Mouse (Mus musculus) liver, adult 2 months (tissue): ENCODE measurements around the gene Stxbp6. TPM values are rescaled to one million over a fixed set of nuclear protein-coding genes. Genes with fewer than 3 reads are reported as not detected.

ENCODE experiments used
- DNase-seq: peaks from one replicate; pipeline ENCODE4 v3.0.0-alpha.2; 2011; ENCODE audit warnings: low read depth, low spot score; ENCODE audit errors: extremely low read depth
- H3K27ac ChIP-seq: fragments of 200-500 bp; replicated peaks from 2 replicates; pipeline ENCODE4 v1.5.1; 2012; ENCODE audit warnings: low read depth, mild to moderate bottlenecking, control low read depth, inconsistent platforms, low read length; ENCODE audit not compliant: insufficient read depth
- H3K27me3 ChIP-seq: fragments of 200-500 bp; 2 replicates; pipeline ENCODE4 v1.6.1; 2012; ENCODE audit warnings: mild to moderate bottlenecking, moderate library complexity, low read length, inconsistent platforms; ENCODE audit not compliant: control insufficient read depth, insufficient read depth
- H3K36me3 ChIP-seq: fragments of 200-500 bp; 2 replicates; pipeline ENCODE4 v1.6.1; 2012; ENCODE audit warnings: low read length, inconsistent platforms; ENCODE audit not compliant: control insufficient read depth, insufficient read depth
- H3K4me1 ChIP-seq: fragments of 200-500 bp; 2 replicates; pipeline ENCODE4 v1.6.1; 2011; ENCODE audit warnings: low read length; ENCODE audit not compliant: control insufficient read depth, insufficient read depth
- H3K4me3 ChIP-seq: fragments of 200-500 bp; 2 replicates; pipeline ENCODE4 v1.5.1; 2011; ENCODE audit warnings: low read depth, mild to moderate bottlenecking, control low read depth, low read length, moderate library complexity; ENCODE audit not compliant: insufficient read depth
- H3K79me2 ChIP-seq: fragments of 200-500 bp; 2 replicates; pipeline ENCODE4 v1.6.1; 2012; ENCODE audit warnings: inconsistent platforms, mild to moderate bottlenecking, low read length, moderate library complexity; ENCODE audit not compliant: control insufficient read depth, insufficient read depth
- H3K9ac ChIP-seq: fragments of 200-500 bp; 2 replicates; pipeline ENCODE4 v1.6.1; 2012; ENCODE audit warnings: low read depth, mild to moderate bottlenecking, control low read depth, inconsistent platforms, low read length
- CTCF ChIP-seq: fragments of 200-500 bp; IDR thresholded peaks from 2 replicates; pipeline ENCODE4 v1.5.1; 2011; ENCODE audit warnings: low read depth, low read length, control low read depth
- POLR2A ChIP-seq: fragments of 200-500 bp; IDR thresholded peaks from 2 replicates; pipeline ENCODE4 v1.6.1; 2011; ENCODE audit warnings: low read length, control low read depth; ENCODE audit not compliant: insufficient read depth; ENCODE audit errors: extremely low read depth
- WGBS: fragments of 180-500 bp; shearing (Covaris S2); methylation state at CpG from one replicate; pipeline ENCODE4 v1.1.7; 2018; 5-methylcytosine and 5-hydroxymethylcytosine counted together
- polyA plus RNA-seq: library from polyadenylated mRNA; depleted of rRNA; stranded (reverse); fragments of >200 nt; gene quantifications from 2 replicates; pipeline ENCODE4 v1.2.3, GENCODE M21; 2012
- total RNA-seq: library from RNA; depleted of rRNA; stranded (reverse); fragments of >200 nt; gene quantifications from 2 replicates; pipeline ENCODE4 v1.2.3, GENCODE M21; 2014

Stxbp6 gene
- total and polyA plus RNA-seq, 2 experiments: 4.6 to 8.5 TPM

DNA sequence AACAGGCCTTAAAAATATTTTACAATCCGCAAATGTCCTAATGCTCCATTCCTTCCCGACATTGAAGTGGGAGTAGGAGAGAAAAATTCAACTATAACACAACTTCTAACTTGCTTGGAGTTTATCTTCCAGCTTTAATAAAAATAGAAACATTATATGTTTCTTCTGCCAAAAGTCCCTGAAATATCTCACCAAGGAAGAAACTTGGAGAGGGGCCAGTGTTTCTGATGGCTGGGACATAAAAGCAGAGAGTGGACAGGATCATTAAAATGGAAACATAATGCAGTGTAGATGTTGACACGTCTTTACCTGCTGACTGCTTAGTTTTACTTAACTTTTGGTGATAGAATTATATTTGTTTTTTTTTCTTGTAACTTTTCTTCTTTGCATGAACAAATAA is 99.2 kb downstream of the Stxbp6 start:
- 79% methylated on average over 3 of the region's 3 CpGs for WGBS

DNA sequence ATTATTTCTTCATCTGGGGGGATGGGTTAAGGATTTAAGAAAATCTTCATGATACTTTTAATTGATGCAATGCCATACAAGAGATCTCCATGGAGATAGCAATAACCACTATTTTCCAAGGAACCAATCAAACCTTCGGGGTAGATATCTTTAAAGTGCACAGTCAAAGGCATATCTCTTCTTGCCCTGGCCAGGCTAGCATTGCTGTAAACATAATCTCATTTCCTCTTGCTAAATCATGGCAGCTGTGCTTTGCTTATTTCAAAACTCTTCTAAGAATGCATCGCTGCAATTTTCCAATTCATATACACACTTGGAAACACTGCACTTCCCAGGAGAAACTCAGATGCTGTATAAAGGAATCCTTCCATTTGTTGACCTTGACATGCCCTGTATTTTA is 103.0 kb downstream of the Stxbp6 start:
- 72% methylated on average over 2 of the region's 2 CpGs for WGBS
- no peak overlapping the region for H3K27ac ChIP-seq
- H3K4me3 ChIP-seq: no peak overlapping the region
- no peak overlapping the region for H3K9ac ChIP-seq
- no peaks in the 10 kb centered on the region for H3K36me3 ChIP-seq
- no peak for DNase-seq
- H3K4me1 ChIP-seq: peaks cover 2% of the 10 kb centered on the region; the same call in 1 of the 2 replicates
- no peaks in the 10 kb centered on the region for H3K27me3 ChIP-seq
- no peaks in the 10 kb centered on the region for H3K79me2 ChIP-seq
- no peak for TF ChIP-seq CTCF
- no peak for TF ChIP-seq POLR2A

More for the DNA sequence above, 99.2 kb downstream of the Stxbp6 start:
- Histone ChIP-seq H3K79me2 (no peaks in the 10 kb centered on the region; the same call in 1 of the 2 replicates), H3K9ac (no peak overlapping the region), H3K4me3 (no peak overlapping the region), H3K27ac (no peak overlapping the region), H3K36me3 (no peaks in the 10 kb centered on the region), H3K27me3 (no peaks in the 10 kb centered on the region), H3K4me1 (peaks cover 2% of the 10 kb centered on the region; the same call in 1 of the 2 replicates)
- no peak for DNase-seq
- TF ChIP-seq POLR2A: no peak
- no peak for TF ChIP-seq CTCF

DNA sequence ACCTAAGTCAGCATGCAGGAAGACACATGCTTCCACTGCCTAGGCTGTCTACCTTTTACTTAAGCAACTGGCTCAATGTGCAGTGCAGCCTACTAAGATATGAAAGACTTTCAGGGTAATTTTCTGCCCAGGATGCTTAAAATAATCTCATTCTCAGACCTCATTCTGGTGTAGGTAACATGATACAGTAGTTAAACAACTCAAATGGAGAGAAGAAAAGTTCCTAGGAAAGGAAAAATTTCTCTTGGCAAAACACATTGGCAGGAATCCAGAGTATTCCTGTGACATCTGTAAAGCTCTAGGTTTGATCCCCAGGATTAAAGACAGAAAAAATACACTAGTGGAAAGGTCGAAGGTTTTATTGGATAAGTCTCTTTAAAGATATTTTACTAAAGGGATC is 107.1 kb downstream of the Stxbp6 start:
- H3K27me3 ChIP-seq: no peaks in the 10 kb centered on the region
- H3K36me3 ChIP-seq: no peaks in the 10 kb centered on the region
- TF ChIP-seq POLR2A (no peak), CTCF (no peak)
- no peak overlapping the region for H3K4me3 ChIP-seq
- no peak for DNase-seq
- H3K4me1 ChIP-seq: peaks cover 2% of the 10 kb centered on the region; the same call in 1 of the 2 replicates
- H3K9ac ChIP-seq: no peak overlapping the region
- 64% methylated on average over 1 of the region's 1 CpGs for WGBS
- no peaks in the 10 kb centered on the region for H3K79me2 ChIP-seq
- no peak overlapping the region for H3K27ac ChIP-seq

DNA sequence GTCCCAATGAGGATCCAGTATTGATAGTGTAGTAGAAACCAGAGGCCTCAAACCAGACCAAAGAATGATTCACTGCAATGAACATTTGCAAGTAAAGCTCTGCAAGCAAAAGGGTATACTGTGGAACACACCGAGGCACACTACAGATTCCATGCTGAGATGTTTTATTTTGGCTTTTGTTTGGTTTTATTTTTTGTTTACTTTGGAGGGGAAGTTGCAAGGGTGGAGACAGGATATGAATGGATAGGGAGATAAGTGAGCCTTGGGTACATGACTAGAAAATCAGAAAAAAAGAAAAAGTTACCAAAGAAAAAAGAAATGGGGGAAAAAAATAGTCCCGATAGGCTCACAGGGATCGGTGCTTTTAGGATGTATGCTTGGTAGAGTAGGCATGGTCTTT is 117.0 kb downstream of the Stxbp6 start:
- Histone ChIP-seq H3K79me2 (peaks cover 3% of the 10 kb centered on the region; the same call in 1 of the 2 replicates), H3K27ac (no peak overlapping the region), H3K36me3 (no peaks in the 10 kb centered on the region), H3K4me3 (no peak overlapping the region), H3K4me1 (no peaks in the 10 kb centered on the region), H3K9ac (no peak overlapping the region), H3K27me3 (no peaks in the 10 kb centered on the region)
- WGBS: 88% methylated on average over 3 of the region's 3 CpGs
- DNase-seq: no peak
- TF ChIP-seq CTCF: no peak
- TF ChIP-seq POLR2A: no peak

DNA sequence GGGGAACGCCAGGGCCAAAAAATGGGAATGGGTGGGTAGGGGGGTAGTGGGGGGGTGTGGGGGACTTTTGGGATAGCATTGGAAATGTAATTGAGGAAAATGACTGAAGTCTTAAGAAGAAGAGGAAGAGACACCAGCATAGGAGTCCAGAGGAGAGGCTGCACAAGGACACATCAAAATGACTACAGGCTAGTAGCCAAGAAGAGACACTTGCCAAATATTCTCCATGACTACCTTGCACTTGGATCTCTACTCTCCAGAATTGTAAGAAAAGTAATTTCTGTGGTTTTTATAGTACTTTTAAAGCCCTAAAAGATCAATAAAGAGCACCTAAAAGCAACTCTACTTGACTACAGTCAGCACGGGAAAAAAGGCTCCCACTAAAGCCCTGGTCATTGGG is 121.4 kb downstream of the Stxbp6 start:
- peaks cover 3% of the 10 kb centered on the region; the same call in 1 of the 2 replicates for H3K79me2 ChIP-seq
- H3K27ac ChIP-seq: no peak overlapping the region
- H3K9ac ChIP-seq: no peak overlapping the region
- H3K4me1 ChIP-seq: peaks cover 7% of the 10 kb centered on the region; the same call in 1 of the 2 replicates
- H3K4me3 ChIP-seq: no peak overlapping the region
- 83% methylated on average over 2 of the region's 2 CpGs for WGBS
- no peaks in the 10 kb centered on the region for H3K36me3 ChIP-seq
- no peak for TF ChIP-seq CTCF
- no peak for TF ChIP-seq POLR2A
- H3K27me3 ChIP-seq: no peaks in the 10 kb centered on the region
- DNase-seq: peak; percentile 67

DNA sequence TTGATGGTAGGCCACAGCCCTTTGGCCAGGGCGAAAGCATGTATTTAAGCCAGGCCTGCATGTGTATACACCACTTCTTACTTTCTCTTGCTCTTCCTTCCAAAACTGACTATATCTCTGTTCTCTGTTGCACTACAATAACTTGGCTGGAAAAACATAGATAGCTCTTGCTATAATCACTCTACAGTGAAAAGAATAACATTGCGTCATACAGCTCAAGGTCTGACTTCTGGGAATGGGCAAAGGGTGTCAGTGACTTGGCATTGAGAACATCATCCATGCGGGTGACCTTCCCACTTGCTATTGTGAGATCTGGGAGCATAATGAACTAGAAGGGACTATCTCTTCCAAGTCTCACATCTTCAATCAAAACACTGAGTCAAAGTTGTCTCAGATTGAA is 122.4 kb downstream of the Stxbp6 start:
- DNase-seq: peak; percentile 80
- H3K9ac ChIP-seq: no peak overlapping the region
- no peaks in the 10 kb centered on the region for H3K27me3 ChIP-seq
- peaks cover 7% of the 10 kb centered on the region; the same call in 1 of the 2 replicates for H3K4me1 ChIP-seq
- H3K79me2 ChIP-seq: no peaks in the 10 kb centered on the region
- 46% methylated on average over 3 of the region's 3 CpGs for WGBS
- TF ChIP-seq POLR2A: no peak
- TF ChIP-seq CTCF: no peak
- no peaks in the 10 kb centered on the region for H3K36me3 ChIP-seq
- no peak overlapping the region for H3K4me3 ChIP-seq
- H3K27ac ChIP-seq: no peak overlapping the region
